ENCODE assay signal across 9 mouse cellular contexts in genomic region chr10:43574956-43575355, GRCm38 (mm10). TPM values are rescaled to one million over a fixed set of nuclear protein-coding genes. Genes with fewer than 3 reads are reported as not detected.
DNase-seq lines count a peak whose midpoint lies in the region; ATAC-seq lines count a peak whose summit lies in the region.
"Had no signal": no experiment of that assay in that cellular context is flagged by ENCODE, and none has a peak within 500 bp of the region (broad histone marks: within the 10 kb centered on the region; RNA-seq: fewer than 3 reads in every experiment).

No protein-coding gene starts in this region.

- peak; percentile 60 to 91 for DNase-seq in heart, adult 18-20 months
- DNase-seq in adipocyte (ENCODE audit: low spot score): peak; percentile 82
- DNase-seq in heart, adult 9 months (ENCODE audit: low spot score in 2 of 2): peak; percentile 25 to 65
- peak; percentile 48 to 76 for DNase-seq in left cerebral cortex, adult 8-10 months (ENCODE audit: low spot score in 2 of 2)
- DNase-seq in naive thymus-derived CD4-positive, alpha-beta T cell, adult 2 months (ENCODE audit: low read depth): peak; percentile 81
- DNase-seq in testis, postnatal 10 days (ENCODE audit: low spot score): peak; percentile 91

- no peaks in the 10 kb centered on the region for H3K36me3 ChIP-seq in heart, embryonic 11.5 days (ENCODE audit: control insufficient read depth, insufficient read depth, low read length)
- H3K36me3 ChIP-seq: neural tube, embryonic 13.5 days had no signal

- no peak for ATAC-seq in heart, embryonic 11.5 days (replicated peaks; ENCODE audit: insufficient number of reproducible peaks, low FRiP score, low TSS enrichment)
- peak; percentile 44 for ATAC-seq in common myeloid progenitor, adult 5-6 weeks (replicated peaks; ENCODE audit: low read depth, poor library complexity, severe bottlenecking)

- H3K9ac ChIP-seq in heart, embryonic 11.5 days (ENCODE audit: low read depth, low read length): no peak overlapping the region
- H3K9ac ChIP-seq: neural tube, embryonic 13.5 days had no signal

- H3K9me3 ChIP-seq in heart, embryonic 11.5 days (replicated peaks; ENCODE audit: control insufficient read depth, low read length): peaks cover 2% of the 10 kb centered on the region
- H3K9me3 ChIP-seq: neural tube, embryonic 13.5 days had no signal

- no peak overlapping the region for H3K4me3 ChIP-seq in heart, embryonic 11.5 days (ENCODE audit: low read depth, low read length)
- H3K4me3 ChIP-seq: neural tube, embryonic 13.5 days had no signal

- H3K4me2 ChIP-seq in heart, embryonic 11.5 days: no peak overlapping the region
- H3K4me2 ChIP-seq: neural tube, embryonic 13.5 days had no signal

- H3K27ac ChIP-seq in heart, embryonic 11.5 days (ENCODE audit: low read depth, low read length): no peak overlapping the region
- H3K27ac ChIP-seq: neural tube, embryonic 13.5 days had no signal

- 2% methylated on average over 3 of the region's 3 CpGs for WGBS in heart, embryonic 11.5 days (ENCODE audit: insufficient replicate concordance)

- H3K27me3 ChIP-seq in heart, embryonic 11.5 days (ENCODE audit: control insufficient read depth, insufficient read depth, low read length): no peaks in the 10 kb centered on the region

- no peaks in the 10 kb centered on the region for H3K4me1 ChIP-seq in heart, embryonic 11.5 days (ENCODE audit: control insufficient read depth, insufficient read depth, low read length)

RNA-seq across cellular contexts. Expression of gene Cd24a, which starts 3.1 kb away (rescaled TPM):
- total RNA-seq in heart, adult 18-20 months (2021): 10 to 100 TPM in 1 of 2 experiments, 1 to 10 TPM in 1; 5.1 to 11.5 TPM
- polyA plus RNA-seq in heart, embryonic 11.5 days (2014; fragmentation: Nextera tagmentation; extraction: Ambion mirVana): 130 and 141 TPM in 2 replicates
- total RNA-seq in common myeloid progenitor, adult 5-6 weeks (2017): 451 and 477 TPM in 2 replicates
- total RNA-seq in left cerebral cortex, adult 8-10 months (2022): 1 to 10 TPM; 6.3 to 9.3 (median 8.0) TPM

RNA-seq across cellular contexts. Expression of gene 1700021F05Rik, which starts 34.2 kb away (rescaled TPM):
- 100 to 1,000 TPM; 121 to 126 TPM for total RNA-seq in heart, adult 18-20 months (2021)
- 93.8 and 106 TPM in 2 replicates for polyA plus RNA-seq in heart, embryonic 11.5 days (2014; fragmentation: Nextera tagmentation; extraction: Ambion mirVana)
- 49.1 and 78.7 TPM in 2 replicates for total RNA-seq in common myeloid progenitor, adult 5-6 weeks (2017)
- total RNA-seq in left cerebral cortex, adult 8-10 months (2022): 10 to 100 TPM; 32.0 to 42.3 (median 37.3) TPM

RNA-seq across cellular contexts. Expression of gene Gm9803, which starts 51.1 kb away (rescaled TPM):
- total RNA-seq in heart, adult 18-20 months (2021): 1 to 10 TPM; 8.0 to 9.8 TPM
- 11.5 and 22.7 TPM in 2 replicates for polyA plus RNA-seq in heart, embryonic 11.5 days (2014; fragmentation: Nextera tagmentation; extraction: Ambion mirVana)
- total RNA-seq in common myeloid progenitor, adult 5-6 weeks (2017): 30.4 and 35.3 TPM in 2 replicates
- total RNA-seq in left cerebral cortex, adult 8-10 months (2022): 1 to 10 TPM in 3 of 4 experiments, not detected in 1; 3.7 to 5.8 (median 4.0) TPM

Comparison
In these comparisons a context has a peak if more than half of its experiments do, and no peak if none do; other contexts are left out.
1. RNA of gene Cd24a, which starts 3.1 kb away (total RNA-seq): 451 to 477 TPM in common myeloid progenitor, adult 5-6 weeks; 5.1 to 11.5 TPM in heart, adult 18-20 months and 6.3 to 9.3 TPM in left cerebral cortex, adult 8-10 months; every median in the first group is over 10 times any median in the second.
2. Peak in every context shown above with its lines, with median percentiles within 50 percentile points of each other: DNase-seq.